Comparison of ENCODE assay signal across 9 mouse cellular contexts in genomic region chr13:110023031-110023430, GRCm38 (mm10).
DNase-seq lines count a peak whose midpoint lies in the region; ATAC-seq and TF ChIP-seq lines count a peak whose summit lies in the region.
"Had no signal": no experiment of that assay in that cellular context is flagged by ENCODE, and none has a peak within 500 bp of the region (broad histone marks: within the 10 kb centered on the region; RNA-seq: fewer than 3 reads in every experiment).

No protein-coding gene starts in this region.

- peak; percentile 11 for DNase-seq in kidney, adult 9 months
- DNase-seq in kidney, adult 18-20 months, result no peak
- DNase-seq in CD4-positive helper T cell, adult 2 months (ENCODE audit: low read depth, low spot score), result peak; percentile 52
- peak; percentile 48 for DNase-seq in MEL (ENCODE audit: low read depth, low spot score)

- H3K27me3 ChIP-seq in MEL (ENCODE audit: control insufficient read depth in 1 of 2, insufficient read depth in 2 of 2, low read length in 2 of 2), result peaks cover 0 to 2% of the 10 kb centered on the region in 2 experiments; a peak in 2 of 4 replicates
- H3K27me3 ChIP-seq in intestine, embryonic 15.5 days (replicated peaks), result peaks cover 4% of the 10 kb centered on the region; the same call in 1 of the 2 replicates
- H3K27me3 ChIP-seq: embryonic facial prominence, embryonic 15.5 days had no signal

- no peak for TF ChIP-seq EP300 in MEL (IDR thresholded peaks at IDR 0.05; ENCODE audit: low read depth in 1 of 2, low read length in 2 of 2)

- H3K27ac ChIP-seq in MEL (ENCODE audit: control insufficient read depth, low read depth, low read length), result no peak overlapping the region
- no peak overlapping the region for H3K27ac ChIP-seq in intestine, embryonic 15.5 days
- H3K27ac ChIP-seq: embryonic facial prominence, embryonic 15.5 days had no signal

- peak; percentile 59 for TF ChIP-seq RAD21 in MEL (IDR thresholded peaks at IDR 0.05; ENCODE audit: low read depth, low read length)

- H3K9me3 ChIP-seq in MEL (replicated peaks; ENCODE audit: insufficient read depth, low read length), result no peaks in the 10 kb centered on the region
- H3K9me3 ChIP-seq in intestine, embryonic 15.5 days, result no peaks in the 10 kb centered on the region
- H3K9me3 ChIP-seq: embryonic facial prominence, embryonic 15.5 days; limb, embryonic 15.5 days had no signal

- H3K36me3 ChIP-seq in MEL (ENCODE audit: control insufficient read depth in 1 of 2, insufficient read depth in 2 of 2, low read length in 2 of 2), result no peaks in the 10 kb centered on the region
- no peaks in the 10 kb centered on the region for H3K36me3 ChIP-seq in intestine, embryonic 15.5 days
- H3K36me3 ChIP-seq: embryonic facial prominence, embryonic 15.5 days; limb, embryonic 15.5 days had no signal

- no peak overlapping the region for H3K9ac ChIP-seq in MEL (ENCODE audit: control insufficient read depth, low read depth, low read length, poor library complexity, severe bottlenecking)
- no peak overlapping the region for H3K9ac ChIP-seq in intestine, embryonic 15.5 days
- H3K9ac ChIP-seq: embryonic facial prominence, embryonic 15.5 days; limb, embryonic 15.5 days had no signal

- TF ChIP-seq CTCF in MEL (IDR thresholded peaks at IDR 0.05 in 2 of 3, conservative IDR thresholded peaks at IDR 0.05 in 1 of 3; ENCODE audit: control insufficient read depth in 1 of 3, insufficient read depth in 1 of 3, low read depth in 2 of 3, low read length in 3 of 3, poor library complexity in 1 of 3, severe bottlenecking in 1 of 3), result peak; percentile 66 to 78 (median 71)

- no peaks in the 10 kb centered on the region for H3K4me1 ChIP-seq in MEL (ENCODE audit: control insufficient read depth in 1 of 2, insufficient read depth in 2 of 2, low read length in 2 of 2)
- H3K4me1 ChIP-seq in intestine, embryonic 15.5 days (replicated peaks), result peaks cover 8% of the 10 kb centered on the region; the same call in 1 of the 2 replicates

- H3K4me2 ChIP-seq in intestine, embryonic 15.5 days (replicated peaks), result no peak overlapping the region
- H3K4me2 ChIP-seq: embryonic facial prominence, embryonic 15.5 days; limb, embryonic 15.5 days had no signal

- no peak for TF ChIP-seq POLR2A in MEL (IDR thresholded peaks at IDR 0.05; ENCODE audit: control insufficient read depth in 1 of 2, insufficient read depth in 1 of 2, low read depth in 1 of 2, low read length in 2 of 2, poor library complexity in 1 of 2)

- H3K79me2 ChIP-seq in MEL (ENCODE audit: control insufficient read depth, insufficient read depth, low read length, poor library complexity), result no peaks in the 10 kb centered on the region

- no peak overlapping the region for H3K4me3 ChIP-seq in MEL (ENCODE audit: control insufficient read depth in 1 of 2, insufficient read depth in 1 of 2, low read depth in 2 of 2, low read length in 2 of 2)
- H3K4me3 ChIP-seq in intestine, embryonic 15.5 days (replicated peaks), result no peak overlapping the region
- H3K4me3 ChIP-seq: embryonic facial prominence, embryonic 15.5 days; limb, embryonic 15.5 days had no signal

- ATAC-seq in granulocyte monocyte progenitor cell, adult 5-6 weeks (replicated peaks; ENCODE audit: poor library complexity, severe bottlenecking), result peak; percentile 54
- ATAC-seq in megakaryocyte, adult 5-6 weeks (ENCODE audit: poor library complexity, severe bottlenecking), result no peak
- ATAC-seq in intestine, embryonic 15.5 days, result no peak

- WGBS in intestine, embryonic 15.5 days, result 83% methylated on average over 5 of the region's 5 CpGs

TF ChIP-seq in MEL, 35 proteins besides CTCF, POLR2A, EP300 and RAD21:
- TF ChIP-seq SMC3 (IDR thresholded peaks at IDR 0.05; ENCODE audit: low read depth, low read length), result peak; percentile 67
- 0 out of 2 replicates have a peak, but pooled peaks have one; percentile 31 for TF ChIP-seq GATA1 (IDR thresholded peaks at IDR 0.05; ENCODE audit: low read depth, low read length)
- 0 out of 2 replicates have a peak, but pooled peaks have one; percentile 16 for TF ChIP-seq ZNF384 (IDR thresholded peaks at IDR 0.05; ENCODE audit: low read depth, low read length)
- TF ChIP-seq NELFE (IDR thresholded peaks at IDR 0.05; ENCODE audit: low read depth, low read length), result no peak
- 0 out of 2 replicates have a peak, but pooled peaks have one; percentile 14 for TF ChIP-seq ZC3H11A (IDR thresholded peaks at IDR 0.05; ENCODE audit: low read depth, low read length)
